Mouse (Mus musculus) cerebellum, adult 2 months (tissue): ENCODE measurements around the gene Hoxc9.

Experiments used
- CTCF ChIP-seq: fragments of 200-500 bp; IDR thresholded peaks from 2 replicates; pipeline ENCODE4 v1.5.1; 2011; ENCODE audit warnings: low read depth, mild to moderate bottlenecking, control low read depth, low read length, moderate library complexity, borderline replicate concordance; ENCODE audit not compliant: insufficient read depth
- POLR2A ChIP-seq: fragments of 200-500 bp; IDR thresholded peaks from 2 replicates; pipeline ENCODE4 v1.6.1; 2011; ENCODE audit warnings: low read length, control low read depth, borderline replicate concordance; ENCODE audit not compliant: insufficient read depth

DNA sequence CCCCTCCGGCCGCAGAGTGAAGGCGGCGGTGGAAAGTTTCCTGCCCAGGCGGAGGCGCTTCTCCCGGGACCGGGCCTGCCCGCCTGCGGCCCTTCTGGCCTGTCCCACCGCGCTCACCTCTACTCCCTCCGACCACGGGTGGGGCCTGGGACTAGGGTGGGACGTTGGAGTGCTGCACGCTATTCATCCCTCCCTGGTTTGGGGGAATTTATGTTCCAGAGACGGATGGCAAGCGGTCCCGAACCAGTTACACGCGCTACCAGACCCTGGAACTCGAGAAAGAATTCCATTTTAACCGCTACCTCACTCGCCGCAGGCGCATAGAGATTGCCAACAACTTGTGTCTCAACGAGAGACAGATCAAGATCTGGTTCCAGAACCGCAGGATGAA lies 38.8 kb downstream of the Hoxc9 start:
- TF ChIP-seq CTCF (no peak), POLR2A (no peak)
